Mouse (Mus musculus): ENCODE measurements around the gene Fbxw8.

Fbxw8 gene

DNA sequence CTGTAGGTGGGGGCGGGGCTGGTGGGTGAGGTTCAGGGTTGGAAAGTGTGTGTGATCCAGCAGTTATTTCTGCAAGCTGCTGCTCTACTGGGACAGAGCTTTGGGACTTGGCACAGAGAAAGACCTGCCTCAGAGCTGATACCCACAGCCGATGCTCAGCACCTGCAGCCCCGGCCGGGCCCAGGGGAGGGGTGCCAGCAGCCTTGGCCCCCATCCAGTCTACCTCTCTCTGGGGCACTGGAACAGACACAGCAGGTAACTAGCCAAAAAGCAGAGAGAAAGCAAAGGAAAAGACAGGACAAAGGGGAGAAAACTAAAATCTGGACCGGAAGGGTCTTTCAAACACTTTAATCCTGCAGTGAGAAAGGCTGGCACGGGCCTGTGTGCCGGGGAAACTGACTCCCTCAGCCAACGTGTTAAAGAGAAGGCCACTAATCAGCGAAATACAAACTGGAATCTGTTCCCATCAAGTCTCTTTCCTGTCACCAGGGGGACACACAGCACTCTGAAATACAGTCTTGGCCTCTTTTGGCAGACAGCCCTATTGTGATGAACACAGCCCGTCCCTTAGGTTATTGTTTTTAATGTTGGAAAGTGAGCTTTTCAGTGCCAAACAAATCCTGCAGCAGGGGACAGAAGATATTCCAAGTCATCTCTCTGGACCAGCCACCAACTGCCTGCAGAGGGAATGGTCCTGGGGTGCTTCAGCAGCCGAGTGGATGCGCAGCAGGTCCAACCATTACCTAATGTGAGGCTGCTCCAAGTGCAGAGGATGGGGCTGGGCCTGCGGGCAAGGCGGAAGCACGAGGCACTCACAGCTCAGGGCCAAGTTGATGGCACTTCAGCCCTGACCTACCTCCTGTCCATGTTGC is 78.3 kb downstream of the Fbxw8 start:
- DNase-seq (ENCODE audit: low read depth, low spot score) = peak; percentile 73

DNA sequence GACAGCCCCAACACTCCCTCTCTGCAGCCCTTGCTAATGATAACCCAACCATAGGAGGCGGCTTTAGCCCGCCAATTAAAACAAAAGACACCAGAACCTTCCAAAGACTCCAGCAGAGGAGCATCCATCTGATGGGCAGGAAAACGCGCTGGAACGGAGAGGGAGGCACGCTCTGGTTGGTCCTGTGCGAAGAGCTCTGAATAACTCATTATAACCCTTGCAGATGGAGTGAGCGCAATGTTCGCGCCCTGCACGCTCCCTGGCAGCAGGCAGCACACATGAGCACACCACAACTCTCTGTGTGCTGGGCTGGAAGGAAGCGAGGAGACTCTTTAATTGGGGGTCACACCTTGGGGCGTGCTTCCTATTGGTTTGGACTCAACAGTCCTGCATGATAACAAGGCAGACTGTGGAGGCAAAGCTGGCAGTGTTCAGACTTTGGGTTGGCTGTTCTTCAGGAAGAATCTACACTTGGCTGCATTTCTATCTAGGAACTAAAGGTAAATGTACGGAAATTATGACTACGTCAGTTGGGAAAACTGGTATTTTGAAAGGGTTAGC is 82.0 kb downstream of the Fbxw8 start:
- peak; percentile 54 for DNase-seq (ENCODE audit: low read depth, low spot score)

DNA sequence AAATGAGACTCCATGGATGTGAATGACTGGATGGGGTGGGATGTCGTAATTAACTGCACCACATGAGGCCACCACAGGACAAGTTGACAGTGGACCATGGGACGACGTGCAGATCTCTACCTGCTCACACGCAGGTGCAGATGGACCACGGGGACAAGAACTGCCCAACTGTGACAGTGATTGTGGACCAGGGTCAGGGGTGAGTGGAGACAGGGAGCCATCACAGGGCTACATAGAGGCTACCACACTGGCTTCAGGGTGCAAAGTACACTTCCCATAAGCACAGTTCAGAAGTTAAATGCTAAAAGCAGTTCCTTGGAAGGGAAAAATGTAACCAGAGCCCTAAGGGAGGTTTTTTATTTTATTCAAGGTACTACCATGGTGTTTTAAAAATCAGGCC is 83.5 kb downstream of the Fbxw8 start:
- no peak for DNase-seq (ENCODE audit: low read depth, low spot score)

DNA sequence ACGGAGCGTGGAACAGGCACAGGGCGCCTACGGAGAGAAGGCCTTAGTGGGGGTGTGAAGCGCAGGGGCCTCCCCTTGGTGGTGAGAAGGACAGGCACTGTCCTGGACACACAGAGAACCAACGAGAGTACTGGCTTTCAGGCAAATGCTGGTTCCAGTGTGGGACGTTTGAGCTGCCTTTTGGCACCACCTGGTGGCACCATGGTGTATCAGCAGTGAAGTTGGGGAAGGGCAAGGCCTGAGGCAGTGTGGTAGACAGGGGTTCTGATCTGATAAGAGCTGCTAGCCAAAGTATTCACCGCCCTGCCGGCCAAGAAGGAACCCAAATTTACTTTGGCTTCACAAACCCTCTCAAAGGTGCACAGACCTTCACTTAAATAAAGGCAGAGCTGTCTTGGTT is 85.9 kb downstream of the Fbxw8 start:
- DNase-seq (ENCODE audit: low read depth, low spot score) = peak; percentile 93

DNA sequence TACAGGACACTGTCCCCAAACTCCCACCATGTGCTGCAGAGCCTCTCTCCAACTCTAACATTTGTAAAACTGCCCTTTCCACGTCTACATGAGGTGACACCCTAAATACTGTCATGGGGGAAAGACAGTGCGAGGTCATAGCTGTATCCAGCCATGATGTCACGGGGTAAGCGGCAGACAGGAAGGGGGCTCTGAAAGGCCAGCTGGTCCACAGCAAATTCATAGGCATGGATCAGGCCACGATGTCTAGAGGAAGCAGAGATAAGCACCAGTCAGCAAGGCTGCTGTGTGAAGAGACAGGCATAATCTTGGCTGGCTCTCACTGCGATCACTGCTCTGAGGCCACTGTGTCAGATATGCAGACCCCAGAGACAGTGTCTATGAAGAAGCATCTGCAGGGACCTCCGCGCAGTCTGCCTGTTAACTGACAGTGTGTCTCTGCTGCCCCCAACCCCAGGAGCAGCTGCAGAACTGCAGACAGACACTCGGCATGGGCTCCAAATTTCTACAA is 87.2 kb downstream of the Fbxw8 start:
- DNase-seq (ENCODE audit: low read depth, low spot score) = no peak

DNA sequence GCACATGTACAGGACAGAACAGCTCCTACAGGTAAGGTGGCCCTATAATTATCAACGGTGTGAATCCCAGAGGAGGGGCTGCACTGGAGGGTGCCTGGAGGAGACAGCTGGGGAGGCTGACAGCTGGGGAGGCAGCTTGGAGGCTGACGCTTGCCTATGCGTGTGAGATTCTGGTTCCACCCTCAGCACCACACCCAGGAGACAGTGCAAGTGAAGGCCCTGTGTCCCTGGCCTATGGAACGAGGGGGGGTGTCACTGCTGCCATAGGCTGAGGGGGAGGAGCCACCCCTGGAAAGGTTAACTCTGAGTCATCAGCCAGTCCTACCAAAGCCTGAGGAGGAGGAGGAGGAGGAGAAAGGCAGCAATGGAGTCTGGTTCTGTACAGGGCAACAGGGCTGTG is 87.7 kb downstream of the Fbxw8 start:
- DNase-seq (ENCODE audit: low read depth, low spot score) = peak; percentile 83

DNA sequence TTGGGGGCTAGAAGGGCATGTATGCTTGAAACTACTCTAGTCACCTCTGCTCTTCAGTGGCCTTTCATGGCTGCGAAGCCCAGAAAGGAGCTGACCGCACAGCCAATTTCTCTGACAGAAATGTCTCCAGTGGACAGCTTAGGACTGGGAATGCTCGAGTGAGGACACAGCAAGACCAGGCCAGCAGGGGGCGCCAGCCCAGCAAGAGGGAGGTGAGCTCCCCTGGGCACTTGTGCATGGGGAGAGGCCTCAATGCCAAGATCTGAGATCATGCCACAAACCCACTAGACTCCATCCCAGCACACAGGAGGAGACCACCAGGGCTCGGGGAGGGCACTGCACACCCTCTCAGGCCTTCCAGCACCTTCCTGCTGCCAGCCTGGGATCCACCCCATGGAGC is 88.4 kb downstream of the Fbxw8 start:
- DNase-seq (ENCODE audit: low read depth, low spot score) = peak; percentile 86

DNA sequence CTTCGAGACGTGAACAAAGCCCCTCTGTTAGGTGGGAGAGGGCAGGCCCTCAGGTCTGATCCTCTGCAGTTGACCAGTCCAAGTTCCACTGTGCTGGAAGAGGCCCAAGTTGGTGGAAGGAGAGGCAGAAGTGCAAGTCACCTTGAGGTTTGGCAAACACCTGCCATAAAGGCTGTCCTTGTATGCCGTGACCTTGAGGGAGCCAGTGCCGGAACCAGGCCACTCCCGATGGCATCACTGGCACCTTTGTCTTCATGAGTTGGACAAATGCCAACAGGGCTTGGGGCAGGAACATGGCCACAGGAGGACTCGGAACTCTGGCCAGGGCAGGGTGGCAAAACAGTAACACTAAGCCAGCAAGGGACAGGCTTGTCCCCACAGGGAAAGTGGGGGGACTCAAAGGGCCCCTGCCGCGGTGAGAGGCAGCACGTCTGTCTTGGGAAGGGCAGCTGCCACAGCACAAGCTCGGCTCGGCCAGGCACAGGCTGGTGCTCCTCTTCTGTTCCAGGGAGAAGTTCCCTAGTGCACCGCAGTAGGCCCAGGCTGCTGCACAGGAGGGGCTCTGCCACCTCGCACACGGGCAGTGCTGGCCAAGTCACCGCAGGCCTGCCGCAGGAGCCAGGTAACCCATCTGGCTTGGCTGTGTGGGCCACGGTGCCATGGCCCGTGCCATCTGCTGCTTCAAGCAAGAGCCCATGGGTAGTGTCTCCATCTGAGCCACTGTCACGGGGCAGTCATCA is 89.6 kb downstream of the Fbxw8 start:
- peak; percentile 94 for DNase-seq (ENCODE audit: low read depth, low spot score)

DNA sequence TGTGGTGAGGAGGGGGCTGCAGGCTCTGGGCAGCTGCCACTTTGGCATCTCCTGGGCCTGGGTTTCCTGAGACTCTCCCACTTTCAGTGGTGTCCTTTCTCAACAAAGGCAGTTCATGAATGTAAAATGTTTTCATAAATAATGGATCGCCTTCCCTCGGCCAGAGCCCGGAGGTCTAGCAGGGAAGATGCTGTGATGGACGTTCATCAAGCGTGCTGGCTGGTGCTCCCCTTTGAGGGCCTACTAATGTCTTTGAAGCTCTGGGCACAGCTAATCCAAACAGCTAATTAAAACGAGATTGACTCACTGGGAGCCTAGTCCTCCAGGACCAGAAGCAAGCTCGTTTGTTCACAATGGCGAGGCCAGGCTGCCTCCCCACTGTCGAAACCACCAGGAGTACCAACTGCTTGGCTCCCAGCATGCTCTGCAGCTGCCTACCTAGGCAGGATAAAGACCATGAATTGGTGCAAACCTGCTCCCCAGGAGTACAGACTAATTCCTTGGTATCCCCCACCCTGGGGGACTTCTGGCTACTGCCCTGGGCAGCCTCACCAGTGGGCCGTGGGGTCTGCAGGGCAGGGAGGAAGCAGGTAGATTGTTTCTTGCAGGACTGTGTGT is 90.9 kb downstream of the Fbxw8 start:
- DNase-seq (ENCODE audit: low read depth, low spot score) = no peak

DNA sequence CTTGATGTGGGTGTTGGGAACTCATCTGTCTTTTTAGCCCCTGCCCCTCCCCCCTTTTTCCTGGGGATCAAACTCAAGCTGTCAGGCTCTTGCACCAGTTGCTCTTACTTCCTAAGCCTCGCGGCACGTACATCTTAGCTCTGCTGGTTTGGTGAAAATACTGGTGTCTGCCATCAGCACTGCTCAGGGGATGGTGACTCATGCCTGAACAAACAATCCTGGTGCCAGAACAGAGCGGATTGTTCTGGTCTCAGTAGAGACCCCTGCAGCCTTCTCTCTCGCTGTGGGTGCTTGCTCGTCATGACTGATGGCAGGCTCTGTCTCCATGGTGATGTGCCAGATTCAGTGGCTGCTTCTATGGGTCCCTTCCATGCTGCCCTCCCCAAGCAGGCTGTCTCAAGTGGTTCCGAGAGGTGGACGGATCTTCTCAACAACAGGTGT is 92.1 kb downstream of the Fbxw8 start:
- peak; percentile 86 for DNase-seq (ENCODE audit: low read depth, low spot score)

DNA sequence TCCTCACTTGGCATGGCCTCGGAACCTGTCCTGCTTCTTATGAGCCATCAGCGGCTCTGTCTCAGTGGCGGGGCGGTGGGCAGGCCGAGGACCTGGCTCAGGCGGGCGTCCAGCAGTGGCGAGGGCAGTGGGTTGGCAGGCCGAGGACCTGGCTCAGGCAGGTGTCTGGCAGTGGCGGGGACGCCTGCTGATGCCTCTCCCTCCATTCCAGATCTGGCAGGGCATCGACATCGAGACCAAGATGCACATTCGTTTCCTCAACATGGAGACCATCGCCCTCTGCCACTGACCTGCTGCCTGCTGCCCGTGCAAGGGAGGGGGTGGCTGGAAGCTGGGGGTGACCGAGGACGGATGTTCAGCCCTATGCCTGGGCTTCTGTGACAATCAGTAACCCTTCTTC is 93.9 kb downstream of the Fbxw8 start:
- no peak for DNase-seq (ENCODE audit: low read depth, low spot score)

DNA sequence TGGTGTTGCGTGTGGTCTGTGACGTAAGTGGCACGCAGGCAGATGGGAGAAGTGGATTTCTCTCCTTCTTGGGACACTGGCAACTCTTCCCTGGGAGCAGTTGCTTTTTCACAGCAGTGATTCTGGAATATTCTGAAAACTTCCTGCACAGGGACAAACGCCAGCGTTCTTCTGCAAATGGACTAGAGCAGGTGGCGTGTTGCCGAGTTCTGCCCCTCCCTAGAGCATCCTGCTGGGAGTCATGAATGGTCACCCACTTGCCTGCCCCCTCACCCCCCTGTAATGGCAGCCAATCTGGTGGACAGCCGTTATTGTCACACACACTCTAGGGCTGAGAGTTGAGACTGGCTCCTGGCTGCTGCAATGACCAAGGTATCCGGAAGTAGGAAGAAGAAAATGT is 95.6 kb downstream of the Fbxw8 start:
- DNase-seq (ENCODE audit: low read depth, low spot score) = no peak

DNA sequence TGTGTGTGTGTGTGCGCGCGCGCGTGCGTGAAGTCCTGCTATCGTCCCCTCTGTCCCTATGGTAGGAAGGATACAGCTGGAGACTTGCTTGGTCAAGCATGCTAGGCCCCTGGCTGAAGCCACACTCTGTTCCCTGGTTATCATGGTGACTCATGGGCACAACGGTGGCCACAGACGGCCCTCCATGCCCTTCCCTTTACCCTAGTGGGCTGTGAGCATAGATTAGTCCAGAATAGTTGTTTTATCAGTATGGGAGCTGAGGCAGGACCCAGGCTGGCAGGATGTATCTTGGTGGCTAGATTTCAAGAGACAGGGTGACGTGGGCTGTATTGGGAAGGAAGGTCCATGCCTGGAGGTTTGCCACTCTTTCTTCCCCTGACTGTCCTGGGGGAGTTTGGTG is 96.4 kb downstream of the Fbxw8 start:
- DNase-seq (ENCODE audit: low read depth, low spot score) = no peak

DNA sequence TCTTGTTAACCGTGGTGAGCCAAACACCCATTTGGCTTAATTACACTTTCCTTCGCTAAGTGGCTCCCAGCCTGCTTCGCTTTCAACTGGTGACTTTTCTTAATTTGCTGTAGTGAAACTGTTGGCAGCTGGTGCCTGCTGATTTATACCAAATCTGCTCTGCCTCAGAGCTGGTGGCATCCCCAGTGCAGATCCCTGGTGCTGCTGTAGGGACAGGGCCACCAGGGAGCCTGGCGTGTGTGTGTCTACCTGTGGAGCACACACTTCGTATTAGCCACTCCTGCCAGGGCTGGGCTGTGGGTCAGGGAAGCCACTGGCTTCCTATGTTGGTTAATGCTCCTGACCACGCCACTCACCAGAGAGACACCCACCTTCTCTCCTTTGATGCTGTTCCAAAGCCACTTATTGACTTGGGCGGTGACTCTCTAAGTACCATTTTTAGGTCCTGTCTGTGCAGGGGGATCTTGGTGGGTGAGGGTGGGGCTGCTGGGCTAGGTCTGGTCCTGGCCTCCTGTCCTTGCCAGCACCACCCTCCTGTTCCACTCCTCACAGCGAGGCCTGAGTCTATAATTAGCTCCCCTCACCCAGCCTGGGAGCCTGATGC is 97.7 kb downstream of the Fbxw8 start:
- DNase-seq (ENCODE audit: low read depth, low spot score) = peak; percentile 68

DNA sequence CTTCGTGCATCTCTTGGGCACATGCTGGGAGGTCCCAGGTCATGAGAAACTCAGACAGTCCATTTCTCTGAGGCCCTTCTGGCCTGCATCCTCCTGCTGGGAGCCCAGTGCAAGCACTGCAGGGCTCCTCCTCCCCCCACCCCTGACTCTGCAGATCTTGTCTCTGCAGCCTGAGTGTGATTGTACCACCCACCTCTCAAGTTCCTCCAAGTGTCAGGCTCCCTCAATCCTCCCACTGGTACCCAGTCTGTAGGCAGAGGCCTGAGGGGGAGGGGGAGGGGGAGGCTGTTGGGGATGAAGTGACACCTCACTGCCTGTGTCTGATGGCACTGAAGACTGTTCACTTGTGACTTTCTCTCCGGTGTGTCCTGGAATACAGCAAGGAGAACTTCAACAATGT is 102.1 kb downstream of the Fbxw8 start:
- DNase-seq (ENCODE audit: low read depth, low spot score) = peak; percentile 67

DNA sequence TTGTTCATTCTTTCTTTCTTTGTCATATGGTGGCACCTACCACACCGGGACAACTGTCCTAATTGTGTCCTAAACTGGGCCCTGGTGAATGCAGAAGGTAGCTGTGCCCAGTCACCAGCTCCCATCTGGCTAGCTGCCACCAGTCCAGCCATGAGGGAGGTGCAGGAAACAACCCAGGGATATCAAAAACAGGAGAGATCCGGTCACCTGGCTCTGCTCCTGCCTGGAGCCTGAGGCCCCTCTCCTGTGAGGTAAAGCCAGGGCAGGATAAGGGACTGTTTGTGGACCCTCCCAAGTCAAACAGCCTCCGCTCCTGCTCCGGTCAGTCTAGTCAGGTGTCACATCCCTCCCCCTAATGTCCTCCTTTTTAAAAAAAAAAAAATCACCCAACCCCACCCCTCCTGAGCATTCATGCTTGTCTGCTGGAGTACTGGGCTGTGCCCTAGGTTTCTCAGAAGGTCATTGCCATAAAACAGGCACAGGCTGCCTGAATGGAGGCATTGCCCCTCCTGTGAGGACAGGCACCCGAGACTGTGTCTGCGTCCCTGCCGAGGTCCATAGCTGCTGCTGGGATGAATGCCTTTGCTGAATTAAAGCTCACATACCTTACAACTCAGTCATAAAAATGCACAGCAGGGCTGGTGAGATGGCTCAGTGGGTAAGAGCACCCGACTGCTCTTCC is 103.1 kb downstream of the Fbxw8 start:
- DNase-seq (ENCODE audit: low read depth, low spot score) = peak; percentile 87

DNA sequence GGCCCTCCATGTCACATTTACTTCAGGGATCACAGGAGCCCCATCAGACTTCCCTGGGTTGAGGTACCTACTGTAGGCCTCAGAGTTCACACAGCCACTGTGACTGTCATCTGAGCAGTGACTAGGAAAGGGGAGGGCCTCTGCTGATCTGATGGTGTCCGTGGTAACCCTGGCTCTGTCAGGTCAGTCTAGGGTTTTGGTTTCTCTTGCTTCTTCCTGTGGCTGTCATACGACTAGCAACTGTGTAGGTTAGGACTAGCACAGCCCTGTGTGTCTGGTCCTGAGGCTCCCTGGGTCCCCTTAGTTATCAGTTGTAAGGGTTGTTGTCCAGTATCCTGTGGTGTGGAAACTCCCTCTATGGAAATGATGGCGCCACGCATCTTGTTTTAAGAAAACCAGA is 104.5 kb downstream of the Fbxw8 start:
- no peak for DNase-seq (ENCODE audit: low read depth, low spot score)

DNA sequence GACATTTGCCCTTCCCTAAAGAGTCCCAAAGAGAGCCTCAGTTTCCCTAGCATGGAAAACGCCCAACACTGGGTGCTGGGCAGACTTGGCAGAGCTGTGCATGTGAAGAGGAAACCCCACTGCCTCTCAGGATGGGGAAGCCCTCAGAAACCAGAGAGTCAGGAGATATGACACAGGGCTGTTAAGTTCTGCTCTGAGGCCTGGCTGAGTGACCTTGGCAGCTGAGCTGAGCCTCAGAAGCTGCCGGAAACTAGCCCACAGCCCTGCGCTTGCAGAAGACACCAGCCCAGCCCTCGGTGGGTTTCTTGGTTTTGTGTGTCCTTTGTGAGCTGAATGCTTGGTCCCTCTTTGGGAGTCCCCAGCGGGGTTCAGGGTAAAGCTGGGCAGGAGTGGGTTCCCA is 106.3 kb downstream of the Fbxw8 start:
- no peak for DNase-seq (ENCODE audit: low read depth, low spot score)

DNA sequence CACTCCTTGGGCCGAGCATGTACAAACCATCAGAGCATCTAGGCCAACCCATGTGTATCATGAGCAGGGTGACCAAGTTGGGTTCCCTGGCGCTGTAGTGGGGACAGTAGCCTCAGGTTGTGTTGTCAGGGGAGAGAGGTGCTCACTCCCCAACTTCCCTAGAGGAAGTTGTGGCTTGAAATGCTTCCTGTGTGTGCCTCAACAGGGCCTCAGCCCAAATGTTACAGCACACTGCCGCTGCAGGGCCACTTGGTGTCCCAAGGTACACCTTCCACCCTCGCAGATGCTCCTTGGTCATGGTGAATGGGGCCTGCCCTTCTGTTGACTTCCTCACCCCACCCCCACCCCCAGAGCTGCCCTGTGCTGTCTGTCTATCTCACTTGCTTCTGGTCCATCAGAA is 106.9 kb downstream of the Fbxw8 start:
- no peak for DNase-seq (ENCODE audit: low read depth, low spot score)

DNA sequence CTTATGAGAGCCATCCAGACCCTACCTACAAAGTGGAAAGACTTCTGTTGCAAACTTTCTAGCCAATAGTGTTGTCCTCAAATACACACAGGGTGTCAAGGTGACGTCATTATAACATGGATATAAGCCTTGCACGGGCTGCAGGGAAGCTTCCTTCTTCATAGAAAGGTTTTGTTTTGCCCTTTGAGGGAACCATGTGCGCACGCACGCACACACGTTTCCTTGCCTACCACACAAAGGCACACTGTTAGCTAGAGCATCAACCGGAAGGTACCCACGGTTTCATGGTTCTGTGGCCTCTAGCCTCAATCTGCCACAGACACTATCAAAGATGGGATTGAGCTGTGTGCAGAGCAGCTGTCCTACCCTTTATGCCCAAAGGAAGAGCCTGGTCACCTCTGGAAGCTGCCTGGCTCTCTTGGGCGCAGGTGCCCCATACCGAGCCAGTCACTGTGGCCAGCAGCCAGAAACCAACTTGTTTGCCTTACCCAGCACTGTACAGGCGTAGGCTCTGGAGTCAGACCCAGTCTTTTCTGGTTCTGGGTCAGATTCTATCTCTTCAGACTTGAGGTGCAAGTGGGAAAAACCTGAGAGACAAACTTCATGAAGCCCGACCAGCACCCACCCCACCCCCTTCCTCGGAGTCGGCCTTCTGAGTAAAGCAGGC is 108.0 kb downstream of the Fbxw8 start:
- no peak for DNase-seq (ENCODE audit: low read depth, low spot score)
